Mouse (Mus musculus): ENCODE data around the gene Olfr250. TPM values are rescaled to one million over a fixed set of nuclear protein-coding genes. Genes with fewer than 3 reads are reported as not detected.
"Not testable (repeated sequence)": the region's sequence is repeated elsewhere in the genome, so short reads cannot be mapped to it uniquely, and the experiment has no call there.

Gene Olfr250
- not detected in 2 replicates for polyA plus RNA-seq (2015; fragmentation: Nextera tagmentation; extraction: Ambion mirVana)

GRCm38 (mm10) chr9:38366596-38366995 is at the start of gene Olfr250:
Olfr250 (plus strand) TSS chr9:38366896.
- 85% methylated on average over 2 of the region's 2 CpGs for WGBS

GRCm38 (mm10) chr9:38328760-38329159 is 37.9 kb upstream of the Olfr250 start, which contains the start of gene Olfr25:
Olfr25 (plus strand) TSS chr9:38329060.
- WGBS, result 76% methylated on average over 3 of the region's 3 CpGs
- Histone ChIP-seq H3K9ac (replicated peaks) (no peak within 1 kb of the TSS), H3K9me3 (no peaks in the 10 kb centered on the region), H3K4me3 (replicated peaks) (no peak within 1 kb of the TSS), H3K27me3 (no peaks in the 10 kb centered on the region), H3K27ac (no peak within 1 kb of the TSS), H3K4me1 (replicated peaks) (no peaks in the 10 kb centered on the region), H3K4me2 (replicated peaks) (no peak within 1 kb of the TSS), H3K36me3 (no peaks in the 10 kb centered on the region)
- no peak for ATAC-seq

More at GRCm38 (mm10) chr9:38366596-38366995, at the start of gene Olfr250:
- no peak for ATAC-seq
- no peak within 1 kb of the TSS for H3K9ac ChIP-seq (replicated peaks)
- no peak within 1 kb of the TSS for H3K27ac ChIP-seq
- no peak within 1 kb of the TSS for H3K4me3 ChIP-seq (replicated peaks)
- H3K4me2 ChIP-seq (replicated peaks), result no peak within 1 kb of the TSS
- no peaks in the 10 kb centered on the region for H3K4me1 ChIP-seq (replicated peaks)
- H3K9me3 ChIP-seq, result no peaks in the 10 kb centered on the region
- H3K36me3 ChIP-seq, result no peaks in the 10 kb centered on the region
- H3K27me3 ChIP-seq, result no peaks in the 10 kb centered on the region

GRCm38 (mm10) chr9:38348111-38348510 is 18.6 kb upstream of the Olfr250 start, which contains the start of gene Olfr898:
Olfr898 (plus strand) TSS chr9:38348411.
- ATAC-seq, result no peak
- no peak within 1 kb of the TSS for H3K9ac ChIP-seq (replicated peaks)

GRCm38 (mm10) chr9:38376786-38377185 is 10.1 kb downstream of the Olfr250 start, which contains the start of gene Olfr251:
Olfr251 (plus strand) TSS chr9:38377086.
- Histone ChIP-seq H3K27ac (no peak within 1 kb of the TSS), H3K9me3 (no peaks in the 10 kb centered on the region), H3K4me1 (replicated peaks) (no peaks in the 10 kb centered on the region), H3K27me3 (no peaks in the 10 kb centered on the region), H3K4me3 (replicated peaks) (no peak within 1 kb of the TSS), H3K9ac (replicated peaks) (no peak within 1 kb of the TSS), H3K4me2 (replicated peaks) (no peak within 1 kb of the TSS), H3K36me3 (no peaks in the 10 kb centered on the region)
- WGBS, result 73% methylated on average over 2 of the region's 2 CpGs
- no peak for ATAC-seq

More at GRCm38 (mm10) chr9:38348111-38348510, 18.6 kb upstream of the Olfr250 start, which contains the start of gene Olfr898:
- H3K27me3 ChIP-seq, result no peaks in the 10 kb centered on the region
- H3K4me3 ChIP-seq (replicated peaks), result no peak within 1 kb of the TSS
- H3K27ac ChIP-seq, result no peak within 1 kb of the TSS
- H3K36me3 ChIP-seq, result no peaks in the 10 kb centered on the region
- 95% methylated on average over 4 of the region's 4 CpGs for WGBS
- no peak within 1 kb of the TSS for H3K4me2 ChIP-seq (replicated peaks)
- H3K9me3 ChIP-seq, result no peaks in the 10 kb centered on the region
- no peaks in the 10 kb centered on the region for H3K4me1 ChIP-seq (replicated peaks)

- 89% methylated on average over 1 of the region's 1 CpGs for WGBS
- H3K9me3 ChIP-seq, result no peaks in the 10 kb centered on the region
- H3K4me3 ChIP-seq (replicated peaks), result no peak within 1 kb of the TSS
- no peaks in the 10 kb centered on the region for H3K36me3 ChIP-seq
- no peak within 1 kb of the TSS for H3K9ac ChIP-seq (replicated peaks)
- no peaks in the 10 kb centered on the region for H3K4me1 ChIP-seq (replicated peaks)
- H3K27ac ChIP-seq, result no peak within 1 kb of the TSS
- ATAC-seq, result no peak
- no peak within 1 kb of the TSS for H3K4me2 ChIP-seq (replicated peaks)
- no peaks in the 10 kb centered on the region for H3K27me3 ChIP-seq
Observed at GRCm38 (mm10) chr9:38401398-38401797, 34.7 kb downstream of the Olfr250 start, which contains the start of gene Olfr147. Olfr147 (plus strand) TSS chr9:38401698.

- H3K36me3 ChIP-seq; H3K4me1 ChIP-seq (replicated peaks); ATAC-seq; H3K4me2 ChIP-seq (replicated peaks); H3K27ac ChIP-seq; H3K27me3 ChIP-seq; H3K4me3 ChIP-seq (replicated peaks); H3K9me3 ChIP-seq; H3K9ac ChIP-seq (replicated peaks): not testable (repeated sequence)
- 94% methylated on average over 3 of the region's 3 CpGs for WGBS
Observed at GRCm38 (mm10) chr9:38407502-38407901, 40.8 kb downstream of the Olfr250 start.

- not testable (repeated sequence) for H3K4me1 ChIP-seq (replicated peaks); H3K36me3 ChIP-seq; H3K27ac ChIP-seq; H3K4me3 ChIP-seq (replicated peaks); ATAC-seq; H3K27me3 ChIP-seq; H3K9ac ChIP-seq (replicated peaks); H3K9me3 ChIP-seq; H3K4me2 ChIP-seq (replicated peaks)
- WGBS, result 96% methylated on average over 14 of the region's 14 CpGs
Observed at GRCm38 (mm10) chr9:38413502-38413901, 46.8 kb downstream of the Olfr250 start.

Other genes with a start within 250 kb of the Olfr250 start
- gene Olfr890, start 224.4 kb upstream of the Olfr250 start, polyA plus RNA-seq (2015; fragmentation: Nextera tagmentation; extraction: Ambion mirVana), result not detected in 2 replicates
- gene Olfr891, start 186.1 kb upstream of the Olfr250 start, polyA plus RNA-seq (2015; fragmentation: Nextera tagmentation; extraction: Ambion mirVana), result not detected in 2 replicates
- not detected in 2 replicates for gene Olfr893, start 158.5 kb upstream of the Olfr250 start, polyA plus RNA-seq (2015; fragmentation: Nextera tagmentation; extraction: Ambion mirVana)
- not detected in 2 replicates for gene Olfr894, start 148.8 kb upstream of the Olfr250 start, polyA plus RNA-seq (2015; fragmentation: Nextera tagmentation; extraction: Ambion mirVana)
- not detected in 2 replicates for gene Olfr143, start 114.1 kb upstream of the Olfr250 start, polyA plus RNA-seq (2015; fragmentation: Nextera tagmentation; extraction: Ambion mirVana)
- not detected in 2 replicates for gene Olfr895, start 99.0 kb upstream of the Olfr250 start, polyA plus RNA-seq (2015; fragmentation: Nextera tagmentation; extraction: Ambion mirVana)
- gene Olfr896-ps1, start 75.8 kb upstream of the Olfr250 start, polyA plus RNA-seq (2015; fragmentation: Nextera tagmentation; extraction: Ambion mirVana), result not detected in 2 replicates
- not detected in 2 replicates for gene Olfr25, start 37.8 kb upstream of the Olfr250 start, polyA plus RNA-seq (2015; fragmentation: Nextera tagmentation; extraction: Ambion mirVana)
- gene Olfr898, start 18.5 kb upstream of the Olfr250 start, polyA plus RNA-seq (2015; fragmentation: Nextera tagmentation; extraction: Ambion mirVana), result not detected in 2 replicates
- not detected in 2 replicates for gene Olfr251, start 10.2 kb downstream of the Olfr250 start, polyA plus RNA-seq (2015; fragmentation: Nextera tagmentation; extraction: Ambion mirVana)
- not detected in 2 replicates for gene Olfr147, start 34.8 kb downstream of the Olfr250 start, polyA plus RNA-seq (2015; fragmentation: Nextera tagmentation; extraction: Ambion mirVana)
- not detected in 2 replicates for gene Olfr901, start 62.6 kb downstream of the Olfr250 start, polyA plus RNA-seq (2015; fragmentation: Nextera tagmentation; extraction: Ambion mirVana)
- not detected in 2 replicates for gene Olfr902, start 80.8 kb downstream of the Olfr250 start, polyA plus RNA-seq (2015; fragmentation: Nextera tagmentation; extraction: Ambion mirVana)
- not detected in 2 replicates for gene Olfr904, start 96.2 kb downstream of the Olfr250 start, polyA plus RNA-seq (2015; fragmentation: Nextera tagmentation; extraction: Ambion mirVana)
- gene Olfr905, start 104.2 kb downstream of the Olfr250 start, polyA plus RNA-seq (2015; fragmentation: Nextera tagmentation; extraction: Ambion mirVana), result not detected in 2 replicates
- not detected in 2 replicates for gene Olfr906, start 120.2 kb downstream of the Olfr250 start, polyA plus RNA-seq (2015; fragmentation: Nextera tagmentation; extraction: Ambion mirVana)
- gene Olfr907, start 128.9 kb downstream of the Olfr250 start, polyA plus RNA-seq (2015; fragmentation: Nextera tagmentation; extraction: Ambion mirVana), result not detected in 2 replicates
- not detected in 2 replicates for gene Olfr911-ps1, start 154.7 kb downstream of the Olfr250 start, polyA plus RNA-seq (2015; fragmentation: Nextera tagmentation; extraction: Ambion mirVana)
- gene Olfr910, start 171.0 kb downstream of the Olfr250 start, polyA plus RNA-seq (2015; fragmentation: Nextera tagmentation; extraction: Ambion mirVana), result not detected in 2 replicates
- gene Olfr912, start 213.3 kb downstream of the Olfr250 start, polyA plus RNA-seq (2015; fragmentation: Nextera tagmentation; extraction: Ambion mirVana), result not detected in 2 replicates
- gene Olfr913, start 225.9 kb downstream of the Olfr250 start, polyA plus RNA-seq (2015; fragmentation: Nextera tagmentation; extraction: Ambion mirVana), result not detected in 2 replicates
- gene Olfr914, start 238.2 kb downstream of the Olfr250 start, polyA plus RNA-seq (2015; fragmentation: Nextera tagmentation; extraction: Ambion mirVana), result not detected in 2 replicates

Data from midbrain, embryonic 13.5 days (tissue).